Mouse (Mus musculus) limb, embryonic 14.5 days (tissue): ENCODE results near the gene Uso1. TPM values are rescaled to one million over a fixed set of nuclear protein-coding genes. Genes with fewer than 3 reads are reported as not detected.

ENCODE experiments used
- ATAC-seq: fragments of 200-750 bp; cut with Nextera tagmentation; 2 replicates; pipeline ENCODE4 v1.8.0; 2017; ENCODE audit warnings: low read depth, moderate number of reproducible peaks, moderate TSS enrichment; ENCODE audit not compliant: low FRiP score
- DNase-seq: peaks from one replicate; pipeline ENCODE4 v3.0.0-alpha.2; 2015; ENCODE audit warnings: low spot score
- H3K27ac ChIP-seq: fragments of 300-500 bp; sonication (generic); replicated peaks from 2 replicates; pipeline ENCODE4 v1.5.1; 2014; ENCODE audit warnings: low read depth, mild to moderate bottlenecking, low read length, moderate library complexity, mixed read lengths
- H3K27me3 ChIP-seq: fragments of 300-500 bp; sonication (generic); 2 replicates; pipeline ENCODE4 v1.6.1; 2014; ENCODE audit warnings: low read length, mixed read lengths; ENCODE audit not compliant: control insufficient read depth, insufficient read depth
- H3K36me3 ChIP-seq: fragments of 300-500 bp; sonication (generic); 2 replicates; pipeline ENCODE4 v1.6.1; 2014; ENCODE audit warnings: mild to moderate bottlenecking, low read length, moderate library complexity, mixed read lengths; ENCODE audit not compliant: control insufficient read depth, insufficient read depth
- H3K4me1 ChIP-seq: fragments of 300-500 bp; sonication (generic); 2 replicates; pipeline ENCODE4 v1.6.1; 2014; ENCODE audit warnings: antibody characterized with exemption, low read length, mixed read lengths; ENCODE audit not compliant: control insufficient read depth, insufficient read depth
- H3K4me2 ChIP-seq: fragments of 300-500 bp; sonication (generic); replicated peaks from 2 replicates; pipeline ENCODE4 v1.6.1; 2014; ENCODE audit warnings: low read depth, mild to moderate bottlenecking, low read length, moderate library complexity; ENCODE audit not compliant: severe bottlenecking
- H3K4me3 ChIP-seq: fragments of 300-500 bp; sonication (generic); replicated peaks from 2 replicates; pipeline ENCODE4 v1.5.1; 2014; ENCODE audit warnings: low read length
- H3K9ac ChIP-seq: fragments of 300-500 bp; sonication (generic); 2 replicates; pipeline ENCODE4 v1.6.1; 2014; ENCODE audit warnings: mild to moderate bottlenecking, low read depth, low read length, moderate library complexity; ENCODE audit not compliant: severe bottlenecking
- H3K9me3 ChIP-seq: fragments of 300-500 bp; sonication (generic); 2 replicates; pipeline ENCODE4 v1.6.1; 2016; ENCODE audit warnings: low read length; ENCODE audit not compliant: control insufficient read depth
- POLR2A ChIP-seq: fragments of 200-500 bp; IDR thresholded peaks from 2 replicates; pipeline ENCODE4 v1.8.0; 2012; ENCODE audit warnings: inconsistent platforms, mild to moderate bottlenecking, moderate library complexity, borderline replicate concordance; ENCODE audit not compliant: insufficient read depth, insufficient read length; ENCODE audit errors: extremely low read depth
- WGBS: fragments of 180-500 bp; shearing (Covaris S2); extraction: QIAGEN DNeasy Blood & Tissue Kit; methylation state at CpG from one replicate; pipeline ENCODE4 v1.1.7; 2014; 5-methylcytosine and 5-hydroxymethylcytosine counted together
- polyA plus RNA-seq, 2 experiments: library from polyadenylated mRNA; depleted of rRNA in 1 of 2; stranded (reverse) in 1 of 2; unstranded in 1 of 2; fragments of >200 nt; fragmentation: Nextera tagmentation in 1 of 2; extraction: Ambion mirVana in 1 of 2; gene quantifications; 2 replicates each; pipeline versions ENCODE4 v1.2.1 to v1.2.3; 2012 to 2014

The Uso1 gene
- polyA plus RNA-seq, 2 experiments: 43.0 to 54.6 TPM

GRCm38 (mm10) chr5:92114223-92114622 is 23.5 kb upstream of the Uso1 start:
- DNase-seq (no peak), ATAC-seq (no peak)
- WGBS: 78% methylated on average over 6 of the region's 6 CpGs
- no peaks in the 10 kb centered on the region for H3K36me3 ChIP-seq
- H3K27ac ChIP-seq: no peak overlapping the region
- H3K4me2 ChIP-seq: no peak overlapping the region
- H3K4me1 ChIP-seq: peaks cover 6% of the 10 kb centered on the region
- H3K9ac ChIP-seq: no peak overlapping the region
- no peaks in the 10 kb centered on the region for H3K27me3 ChIP-seq
- no peak for TF ChIP-seq POLR2A
- H3K4me3 ChIP-seq: no peak overlapping the region
- H3K9me3 ChIP-seq: no peaks in the 10 kb centered on the region

GRCm38 (mm10) chr5:92114939-92115338 is 22.8 kb upstream of the Uso1 start:
- no peak overlapping the region for H3K9ac ChIP-seq
- ATAC-seq (no peak), DNase-seq (no peak)
- no peaks in the 10 kb centered on the region for H3K36me3 ChIP-seq
- H3K27ac ChIP-seq: no peak overlapping the region
- no peak overlapping the region for H3K4me2 ChIP-seq
- H3K4me1 ChIP-seq: peaks cover 6% of the 10 kb centered on the region
- H3K4me3 ChIP-seq: no peak overlapping the region
- 98% methylated on average over 2 of the region's 2 CpGs for WGBS
- TF ChIP-seq POLR2A: no peak
- H3K9me3 ChIP-seq: no peaks in the 10 kb centered on the region
- no peaks in the 10 kb centered on the region for H3K27me3 ChIP-seq

- Histone ChIP-seq H3K4me1 (no peaks in the 10 kb centered on the region), H3K4me2 (no peak overlapping the region), H3K9me3 (no peaks in the 10 kb centered on the region), H3K27ac (no peak overlapping the region), H3K4me3 (no peak overlapping the region), H3K9ac (no peak overlapping the region), H3K27me3 (no peaks in the 10 kb centered on the region), H3K36me3 (no peaks in the 10 kb centered on the region)
- 54% methylated on average over 12 of the region's 12 CpGs for WGBS
- DNase-seq (peak; percentile 74), ATAC-seq (peak; percentile 73)
- no peak for TF ChIP-seq POLR2A
Observed at GRCm38 (mm10) chr5:92117823-92118403, 19.8 kb upstream of the Uso1 start.

GRCm38 (mm10) chr5:92121636-92122035 is 16.1 kb upstream of the Uso1 start:
- 91% methylated on average over 4 of the region's 4 CpGs for WGBS
- Histone ChIP-seq H3K4me3 (no peak overlapping the region), H3K4me1 (no peaks in the 10 kb centered on the region), H3K9me3 (no peaks in the 10 kb centered on the region), H3K4me2 (no peak overlapping the region), H3K27ac (no peak overlapping the region), H3K27me3 (no peaks in the 10 kb centered on the region), H3K36me3 (no peaks in the 10 kb centered on the region), H3K9ac (no peak overlapping the region)
- no peak for ATAC-seq
- DNase-seq: no peak
- TF ChIP-seq POLR2A: no peak

- DNase-seq (no peak), ATAC-seq (no peak)
- no peak overlapping the region for H3K4me2 ChIP-seq
- no peaks in the 10 kb centered on the region for H3K9me3 ChIP-seq
- H3K27me3 ChIP-seq: no peaks in the 10 kb centered on the region
- H3K9ac ChIP-seq: no peak overlapping the region
- no peak for TF ChIP-seq POLR2A
- no peak overlapping the region for H3K4me3 ChIP-seq
- no peak overlapping the region for H3K27ac ChIP-seq
- 95% methylated on average over 3 of the region's 3 CpGs for WGBS
- no peaks in the 10 kb centered on the region for H3K36me3 ChIP-seq
- no peaks in the 10 kb centered on the region for H3K4me1 ChIP-seq
Observed at GRCm38 (mm10) chr5:92125446-92125845, 12.3 kb upstream of the Uso1 start.
